Mouse (Mus musculus) heart, postnatal 0 days (tissue): Measurements from ENCODE around the gene Hs6st2. TPM values are rescaled to one million over a fixed set of nuclear protein-coding genes. Genes with fewer than 3 reads are reported as not detected.

Source experiments
- ATAC-seq: fragments of 200-750 bp; cut with Nextera tagmentation; 2 replicates; pipeline ENCODE4 v1.8.0; 2017; ENCODE audit warnings: low read depth, moderate number of reproducible peaks, moderate library complexity; ENCODE audit not compliant: insufficient read depth
- DNase-seq: peaks from one replicate; pipeline ENCODE4 v3.0.0-alpha.2; 2016; ENCODE audit warnings: low spot score
- H3K27ac ChIP-seq: fragments of 300-500 bp; sonication (generic); 2 replicates; pipeline ENCODE4 v1.5.1; 2014; ENCODE audit warnings: low read depth, mild to moderate bottlenecking
- H3K27me3 ChIP-seq: fragments of 300-500 bp; sonication (generic); 2 replicates; pipeline ENCODE4 v1.6.1; 2014; ENCODE audit warnings: low read length, mixed read lengths; ENCODE audit not compliant: control insufficient read depth, insufficient read depth
- H3K36me3 ChIP-seq: fragments of 300-500 bp; sonication (generic); replicated peaks from 2 replicates; pipeline ENCODE4 v1.6.1; 2014; ENCODE audit warnings: low read length, mixed read lengths; ENCODE audit not compliant: control insufficient read depth, insufficient read depth
- H3K4me1 ChIP-seq: fragments of 300-500 bp; sonication (generic); 2 replicates; pipeline ENCODE4 v1.6.1; 2014; ENCODE audit warnings: antibody characterized with exemption; ENCODE audit not compliant: control insufficient read depth, insufficient read depth
- H3K4me2 ChIP-seq: fragments of 300-500 bp; sonication (generic); 2 replicates; pipeline ENCODE4 v1.6.1; 2014; ENCODE audit warnings: low read depth, mild to moderate bottlenecking, low read length, moderate library complexity
- H3K4me3 ChIP-seq: fragments of 300-500 bp; sonication (generic); 2 replicates; pipeline ENCODE4 v1.5.1; 2014; ENCODE audit warnings: low read depth, low read length
- H3K9ac ChIP-seq: fragments of 300-500 bp; sonication (generic); replicated peaks from 2 replicates; pipeline ENCODE4 v1.6.1; 2014; ENCODE audit warnings: low read depth, low read length, mixed read lengths
- H3K9me3 ChIP-seq: fragments of 300-500 bp; sonication (generic); replicated peaks from 2 replicates; pipeline ENCODE4 v1.6.1; 2016; ENCODE audit warnings: low read length; ENCODE audit not compliant: control insufficient read depth
- CTCF ChIP-seq: IDR thresholded peaks from 2 replicates; pipeline ENCODE4 v1.5.1; 2016; ENCODE audit warnings: antibody characterized with exemption, control low read depth, low read depth
- EP300 ChIP-seq: IDR thresholded peaks from 2 replicates; pipeline ENCODE4 v1.6.1; 2016; ENCODE audit warnings: antibody characterized with exemption, low read depth
- WGBS: fragments of 180-500 bp; shearing (Covaris S2); extraction: QIAGEN DNeasy Blood & Tissue Kit; methylation state at CpG from one replicate; pipeline ENCODE4 v1.1.7; 2014; 5-methylcytosine and 5-hydroxymethylcytosine counted together
- polyA plus RNA-seq: library from polyadenylated mRNA; unstranded; fragments of >200 nt; fragmentation: Nextera tagmentation; extraction: Ambion mirVana; gene quantifications from 2 replicates; pipeline ENCODE4 v1.2.1, GENCODE M21; 2015
- total RNA-seq: library from RNA; depleted of rRNA; stranded (reverse); fragments of >200 nt; gene quantifications from 2 replicates; pipeline ENCODE4 v1.2.3, GENCODE M21; 2014; ENCODE audit warnings: low replicate concordance

Hs6st2 gene
- total and polyA plus RNA-seq, 2 experiments from 2014 or later, result 2.8 to 20.2 TPM

DNA sequence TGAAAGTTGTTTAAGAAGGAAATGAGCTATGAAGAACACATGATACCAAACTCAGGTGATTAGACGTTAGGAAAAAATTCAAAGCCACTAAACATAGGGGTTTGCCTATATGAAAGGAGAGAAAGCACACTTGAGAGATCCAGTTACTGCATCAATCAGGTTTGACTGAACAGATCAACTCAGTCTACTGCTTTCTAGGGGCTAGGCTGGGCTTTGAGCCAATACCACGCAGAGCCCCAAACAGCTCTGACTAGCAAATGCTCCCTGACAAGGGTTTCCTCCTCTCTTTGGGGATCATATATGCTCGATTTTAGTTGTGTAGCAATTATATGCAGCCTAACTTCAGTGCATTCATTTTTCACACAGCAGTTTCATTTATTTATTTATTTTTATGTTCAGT lies 96.2 kb downstream of the Hs6st2 start:
- ATAC-seq (no peak), DNase-seq (no peak)
- no peak for TF ChIP-seq EP300
- TF ChIP-seq CTCF, result no peak
- no peak overlapping the region for H3K9ac ChIP-seq
- H3K36me3 ChIP-seq, result no peaks in the 10 kb centered on the region
- no peak overlapping the region for H3K4me2 ChIP-seq
- no peaks in the 10 kb centered on the region; the same call in 1 of the 2 replicates for H3K4me1 ChIP-seq
- no peak overlapping the region for H3K27ac ChIP-seq
- no peaks in the 10 kb centered on the region for H3K27me3 ChIP-seq
- 46% methylated on average over 3 of the region's 3 CpGs for WGBS
- H3K4me3 ChIP-seq, result no peak overlapping the region
- no peaks in the 10 kb centered on the region for H3K9me3 ChIP-seq

- 23% methylated on average over 3 of the region's 3 CpGs for WGBS
- TF ChIP-seq EP300 (no peak), CTCF (no peak)
- DNase-seq (no peak), ATAC-seq (no peak)
- H3K27me3 ChIP-seq, result no peaks in the 10 kb centered on the region
- H3K4me1 ChIP-seq, result no peaks in the 10 kb centered on the region; the same call in 1 of the 2 replicates
- no peak overlapping the region for H3K9ac ChIP-seq
- H3K9me3 ChIP-seq, result no peaks in the 10 kb centered on the region
- no peak overlapping the region for H3K4me2 ChIP-seq
- H3K36me3 ChIP-seq, result no peaks in the 10 kb centered on the region
- no peak overlapping the region for H3K27ac ChIP-seq
- H3K4me3 ChIP-seq, result no peak overlapping the region
These were observed 100.0 kb downstream of the Hs6st2 start for GRCm38 (mm10) chrX:51581704-51582103.

DNA sequence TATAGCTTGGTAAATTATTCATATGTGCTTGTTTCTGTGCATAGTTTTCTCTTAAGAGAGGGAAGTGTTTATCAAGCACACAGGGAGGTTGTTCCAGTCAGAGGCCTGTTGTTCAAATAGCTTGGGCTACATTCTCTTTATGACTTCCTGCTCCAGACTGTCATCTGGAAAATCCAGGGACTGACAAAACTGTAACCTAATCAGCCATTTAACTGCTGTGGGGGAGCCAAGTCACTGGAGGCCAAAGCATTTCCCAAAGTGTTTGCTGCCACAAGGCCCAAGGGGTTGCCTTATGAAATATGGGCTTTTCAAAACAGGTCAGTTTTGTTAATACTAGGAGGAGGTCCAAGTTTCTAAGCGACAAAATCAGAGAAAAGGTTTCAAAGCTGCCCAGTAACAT lies 119.8 kb downstream of the Hs6st2 start:
- ATAC-seq (no peak), DNase-seq (no peak)
- Histone ChIP-seq H3K4me1 (no peaks in the 10 kb centered on the region), H3K4me3 (no peak overlapping the region), H3K27me3 (no peaks in the 10 kb centered on the region), H3K9ac (no peak overlapping the region), H3K4me2 (no peak overlapping the region), H3K27ac (no peak overlapping the region), H3K9me3 (no peaks in the 10 kb centered on the region), H3K36me3 (no peaks in the 10 kb centered on the region)
- 64% methylated on average over 1 of the region's 1 CpGs for WGBS
- no peak for TF ChIP-seq EP300
- TF ChIP-seq CTCF, result no peak

GRCm38 (mm10) chrX:51539626-51540025 lies 142.0 kb downstream of the Hs6st2 start:
- DNase-seq (no peak), ATAC-seq (no peak)
- Histone ChIP-seq H3K36me3 (no peaks in the 10 kb centered on the region), H3K4me3 (no peak overlapping the region), H3K9me3 (no peaks in the 10 kb centered on the region), H3K9ac (no peak overlapping the region), H3K27ac (no peak overlapping the region), H3K27me3 (no peaks in the 10 kb centered on the region), H3K4me1 (no peaks in the 10 kb centered on the region), H3K4me2 (no peak overlapping the region)
- 75% methylated on average over 5 of the region's 5 CpGs for WGBS
- no peak for TF ChIP-seq EP300
- TF ChIP-seq CTCF, result no peak

DNA sequence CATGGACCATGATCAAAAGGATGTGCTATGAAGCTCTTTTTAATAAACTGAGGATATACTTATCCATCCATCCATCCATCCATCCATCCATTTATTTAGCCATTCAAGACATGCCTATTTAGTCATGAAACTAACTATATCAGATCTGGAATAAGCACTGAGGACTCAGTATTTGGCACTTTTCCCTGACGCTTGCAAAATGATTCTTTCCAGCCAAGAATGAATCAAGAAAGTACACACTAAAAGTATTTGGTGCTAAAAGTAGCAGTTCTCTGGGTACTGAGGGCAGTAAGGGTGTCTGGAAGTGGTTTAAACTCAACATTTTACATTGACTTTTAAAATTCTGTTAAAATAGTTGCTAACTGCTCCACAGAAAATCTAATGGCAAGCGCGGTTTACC lies 144.6 kb downstream of the Hs6st2 start:
- no peak for ATAC-seq
- WGBS, result 88% methylated on average over 3 of the region's 3 CpGs
- Histone ChIP-seq H3K9ac (no peak overlapping the region), H3K27ac (no peak overlapping the region), H3K4me2 (no peak overlapping the region), H3K36me3 (no peaks in the 10 kb centered on the region), H3K27me3 (no peaks in the 10 kb centered on the region), H3K4me1 (no peaks in the 10 kb centered on the region), H3K9me3 (no peaks in the 10 kb centered on the region), H3K4me3 (no peak overlapping the region)
- TF ChIP-seq EP300, result no peak
- no peak for TF ChIP-seq CTCF
- no peak for DNase-seq

DNA sequence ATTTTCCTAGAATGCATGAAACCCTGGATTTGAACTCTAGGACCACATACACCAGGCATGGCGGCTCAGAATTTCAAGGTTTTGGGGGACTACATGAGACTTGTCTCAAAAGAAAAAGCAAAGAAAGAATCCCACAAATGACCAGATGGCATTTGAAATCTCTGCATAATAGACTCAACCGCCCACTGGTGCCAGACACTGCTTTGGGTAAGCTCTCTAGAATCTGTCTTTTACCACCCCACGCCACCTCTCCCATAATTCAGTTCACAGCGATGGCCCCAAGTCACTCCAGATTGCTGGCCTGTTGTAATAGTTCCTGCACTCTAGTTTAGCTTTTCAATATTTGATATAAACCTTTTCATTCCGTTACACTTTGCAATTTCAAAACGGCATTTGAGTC lies 146.4 kb downstream of the Hs6st2 start:
- H3K4me3 ChIP-seq, result no peak overlapping the region
- no peak overlapping the region for H3K27ac ChIP-seq
- H3K9me3 ChIP-seq, result no peaks in the 10 kb centered on the region
- ATAC-seq, result no peak
- no peak for DNase-seq
- H3K4me2 ChIP-seq, result no peak overlapping the region
- WGBS, result 83% methylated on average over 6 of the region's 6 CpGs
- H3K36me3 ChIP-seq, result no peaks in the 10 kb centered on the region
- H3K9ac ChIP-seq, result no peak overlapping the region
- H3K4me1 ChIP-seq, result no peaks in the 10 kb centered on the region
- TF ChIP-seq CTCF, result no peak
- no peak for TF ChIP-seq EP300
- no peaks in the 10 kb centered on the region for H3K27me3 ChIP-seq
